Mouse (Mus musculus): Measurements from ENCODE around the gene Asdurf.
"Not testable (repeated sequence)": the region's sequence is repeated elsewhere in the genome, so short reads cannot be mapped to it uniquely, and the experiment has no call there.

Gene Asdurf

GRCm38 (mm10) chr1:53352327-53353261 lies at the start of gene Asdurf, which contains the start of the genes Gm28551 and Asnsd1:
Asdurf (minus strand) TSS chr1:53352619.
Gm28551 (minus strand) TSS chr1:53352667.
Asnsd1 (minus strand) TSS chr1:53352752.
- DNase-seq: peak; percentile 97

- DNase-seq: peak; percentile 24
Measured at GRCm38 (mm10) chr1:53393936-53394760, 41.7 kb upstream of the Asdurf start.

GRCm38 (mm10) chr1:53388762-53389161 lies 36.3 kb upstream of the Asdurf start:
- no peak for DNase-seq

- no peak for DNase-seq
Measured at GRCm38 (mm10) chr1:53384085-53384688, 31.8 kb upstream of the Asdurf start.

- DNase-seq: no peak
Measured at GRCm38 (mm10) chr1:53377731-53378130, 25.3 kb upstream of the Asdurf start.

- not testable (repeated sequence) for DNase-seq
Measured at GRCm38 (mm10) chr1:53375965-53376364, 23.5 kb upstream of the Asdurf start.

- DNase-seq: no peak
Measured at GRCm38 (mm10) chr1:53358988-53359387, 6.6 kb upstream of the Asdurf start.

- no peak for DNase-seq
Measured at GRCm38 (mm10) chr1:53341071-53341470, 11.3 kb downstream of the Asdurf start.

- DNase-seq: not testable (repeated sequence)
Measured at GRCm38 (mm10) chr1:53337403-53337802, 15.0 kb downstream of the Asdurf start.

- DNase-seq: no peak
Measured at GRCm38 (mm10) chr1:53335465-53335864, 17.0 kb downstream of the Asdurf start.

GRCm38 (mm10) chr1:53333527-53333926 lies 18.9 kb downstream of the Asdurf start:
- DNase-seq: not testable (repeated sequence)

GRCm38 (mm10) chr1:53324827-53325494 lies 27.5 kb downstream of the Asdurf start:
- DNase-seq: no peak

GRCm38 (mm10) chr1:53324277-53324676 lies 28.1 kb downstream of the Asdurf start:
- DNase-seq: no peak

- DNase-seq: no peak
Measured at GRCm38 (mm10) chr1:53323254-53323653, 29.2 kb downstream of the Asdurf start.

GRCm38 (mm10) chr1:53321662-53322344 lies 30.6 kb downstream of the Asdurf start:
- no peak for DNase-seq

GRCm38 (mm10) chr1:53312989-53313967 lies 39.1 kb downstream of the Asdurf start, which contains the start of gene Osgepl1:
Osgepl1 (plus strand) TSS chr1:53313624.
- DNase-seq: peak; percentile 85

GRCm38 (mm10) chr1:53300506-53300905 lies 51.9 kb downstream of the Asdurf start:
- no peak for DNase-seq
